Mouse (Mus musculus) heart, adult 2 months (tissue): ENCODE measurements around the gene Agap1.

Source experiments
- CTCF ChIP-seq: fragments of 200-600 bp; IDR thresholded peaks from 2 replicates; pipeline ENCODE4 v1.8.1; 2022; ENCODE audit warnings: antibody characterized with exemption, mild to moderate bottlenecking, moderate library complexity
- EP300 ChIP-seq: fragments of 200-500 bp; IDR thresholded peaks from 2 replicates; pipeline ENCODE4 v1.6.1; 2011; ENCODE audit warnings: low read depth, low read length, control low read depth; ENCODE audit not compliant: insufficient read depth

GRCm38 (mm10) chr1:89528671-89529276 is 74.2 kb downstream of the Agap1 start:
- TF ChIP-seq CTCF (no peak), EP300 (no peak)
